ENCODE assay signal across 12 mouse cellular contexts in genomic region chr9:43179614-43180013, GRCm38 (mm10). TPM values are rescaled to one million over a fixed set of nuclear protein-coding genes. Genes with fewer than 3 reads are reported as not detected.
DNase-seq lines count a peak whose midpoint lies in the region; ATAC-seq and TF ChIP-seq lines count a peak whose summit lies in the region.
"Had no signal": no experiment of that assay in that cellular context is flagged by ENCODE, and none has a peak within 500 bp of the region (broad histone marks: within the 10 kb centered on the region; RNA-seq: fewer than 3 reads in every experiment).

No protein-coding gene starts in this region.

- H3K9ac ChIP-seq in heart, postnatal 0 days (replicated peaks; ENCODE audit: low read depth, low read length), result no peak overlapping the region
- H3K9ac ChIP-seq: hindbrain, embryonic 13.5 days had no signal

- no peak overlapping the region for H3K27ac ChIP-seq in heart, postnatal 0 days (ENCODE audit: low read depth)
- H3K27ac ChIP-seq: hindbrain, embryonic 13.5 days had no signal

- no peak for TF ChIP-seq EP300 in heart, postnatal 0 days (IDR thresholded peaks at IDR 0.05; ENCODE audit: low read depth)

- no peak overlapping the region for H3K4me3 ChIP-seq in heart, postnatal 0 days (ENCODE audit: low read depth, low read length)
- H3K4me3 ChIP-seq: hindbrain, embryonic 13.5 days; megakaryocyte, embryonic 14.5 days had no signal

- peak; percentile 30; the same call in 1 of the 2 replicates for ATAC-seq in heart, postnatal 0 days (ENCODE audit: insufficient read depth, low read depth)
- ATAC-seq in megakaryocyte progenitor cell, adult 5-6 weeks (replicated peaks; ENCODE audit: poor library complexity), result no peak
- ATAC-seq: CD4-positive, CD25-positive, alpha-beta regulatory T cell, adult 4 months had no signal

- H3K27me3 ChIP-seq in heart, postnatal 0 days (ENCODE audit: control insufficient read depth, insufficient read depth, low read length), result no peaks in the 10 kb centered on the region
- H3K27me3 ChIP-seq: hindbrain, embryonic 13.5 days had no signal

- H3K36me3 ChIP-seq in heart, postnatal 0 days (replicated peaks; ENCODE audit: control insufficient read depth, insufficient read depth, low read length), result no peaks in the 10 kb centered on the region
- H3K36me3 ChIP-seq: hindbrain, embryonic 13.5 days had no signal

- peak; percentile 23 to 44 for DNase-seq in heart, adult 18-20 months
- no peak for DNase-seq in heart, postnatal 25 days (ENCODE audit: low spot score)
- DNase-seq in lung, postnatal 10 days, result peak; percentile 51
- no peak for DNase-seq in lung, postnatal 36 days
- DNase-seq in heart, postnatal 0 days (ENCODE audit: low spot score), result peak; percentile 22
- DNase-seq in thymus, postnatal 36 days, result no peak
- DNase-seq in gastrocnemius, postnatal 10 days, result no peak
- DNase-seq: cerebellum, adult 18-20 months had no signal

- no peak overlapping the region for H3K4me2 ChIP-seq in heart, postnatal 0 days (ENCODE audit: low read depth, low read length)
- H3K4me2 ChIP-seq: hindbrain, embryonic 13.5 days had no signal

- H3K9me3 ChIP-seq in heart, postnatal 0 days (replicated peaks; ENCODE audit: control insufficient read depth, low read length), result no peaks in the 10 kb centered on the region
- H3K9me3 ChIP-seq: hindbrain, embryonic 13.5 days; megakaryocyte, embryonic 14.5 days had no signal

- H3K4me1 ChIP-seq in heart, postnatal 0 days (ENCODE audit: control insufficient read depth, insufficient read depth), result no peaks in the 10 kb centered on the region
- H3K4me1 ChIP-seq: hindbrain, embryonic 13.5 days; megakaryocyte, embryonic 14.5 days had no signal

- intact Hi-C loops in heart, postnatal 25 days (cut with DNase I), result loop anchor here (2.0 kb wide), 1 partner anchor 29 kb away; no protein-coding TSS in a partner anchor

- TF ChIP-seq CTCF in heart, postnatal 0 days (IDR thresholded peaks at IDR 0.05; ENCODE audit: low read depth), result no peak

- WGBS in heart, postnatal 0 days, result 9% methylated on average over 5 of the region's 5 CpGs

RNA-seq across cellular contexts. Expression of gene Pou2f3, which starts 30.6 kb away (rescaled TPM):
- total RNA-seq in heart, adult 18-20 months (2021), result under 1 TPM in 1 of 2 experiments, not detected in 1; 0.10 TPM
- total RNA-seq in heart, postnatal 25 days (2021), result under 1 TPM in 1 of 2 experiments, not detected in 1; 0.11 TPM
- total RNA-seq in heart, postnatal 0 days (2014; rRNA removed; ENCODE audit: low replicate concordance), result not detected in 2 replicates
- polyA plus RNA-seq in heart, postnatal 0 days (2015; fragmentation: Nextera tagmentation; extraction: Ambion mirVana), result 0.08 and 0.10 TPM in 2 replicates
- not detected in 2 replicates for total RNA-seq in megakaryocyte progenitor cell, adult 5-6 weeks (2015)
- not detected in 2 replicates for total RNA-seq in megakaryocyte progenitor cell, adult 5-6 weeks (2017)
- total RNA-seq in gastrocnemius, postnatal 10 days (2021), result under 1 TPM in 1 of 2 experiments, not detected in 1; 0.09 TPM
- polyA plus RNA-seq: CD4-positive, CD25-positive, alpha-beta regulatory T cell, adult 4 months; hindbrain, embryonic 13.5 days had no signal

Comparison
In these comparisons a context has a peak if more than half of its experiments do, and no peak if none do; other contexts are left out.
1. DNase-seq: peak in heart, adult 18-20 months (2 of 2), lung, postnatal 10 days (single experiment) and heart, postnatal 0 days (single experiment); none in heart, postnatal 25 days (single experiment), lung, postnatal 36 days (single experiment), thymus, postnatal 36 days (0 of 2) and gastrocnemius, postnatal 10 days (single experiment).